7 mouse cellular contexts compared by ENCODE assay signal in genomic region chr4:136172011-136172541, GRCm38 (mm10). TPM values are rescaled to one million over a fixed set of nuclear protein-coding genes. Genes with fewer than 3 reads are reported as not detected.
DNase-seq lines count a peak whose midpoint lies in the region; ATAC-seq and TF ChIP-seq lines count a peak whose summit lies in the region.

E2f2 (plus strand) TSS chr4:136172394.

- H3K27me3 ChIP-seq in CH12.LX (replicated peaks) = peaks cover 9% of the 10 kb centered on the region
- no peaks in the 10 kb centered on the region for H3K27me3 ChIP-seq in heart, postnatal 0 days (ENCODE audit: control insufficient read depth, insufficient read depth, low read length)

- DNase-seq in CH12.LX (ENCODE audit: extremely low read depth) = peak; percentile 81
- peak; percentile 65 for DNase-seq in T-cell, adult 2 months (ENCODE audit: low spot score)
- peak; percentile 80 for DNase-seq in heart, postnatal 0 days (ENCODE audit: low spot score)
- peak; percentile 75 to 88 for DNase-seq in kidney, postnatal 36 days
- peak; percentile 46 to 68 for DNase-seq in spleen, adult 18-20 months

- peak within 1 kb of the TSS; percentile 81 for H3K27ac ChIP-seq in CH12.LX (ENCODE audit: insufficient read depth, low read depth)
- H3K27ac ChIP-seq in embryonic fibroblast, embryonic 13.5 days (ENCODE audit: insufficient read depth, low read length) = no peak within 1 kb of the TSS
- peak within 1 kb of the TSS; percentile 5; the same call in 1 of the 2 replicates for H3K27ac ChIP-seq in heart, postnatal 0 days (ENCODE audit: low read depth)

- H3K9me3 ChIP-seq in CH12.LX (replicated peaks; ENCODE audit: low read length) = no peaks in the 10 kb centered on the region
- no peaks in the 10 kb centered on the region for H3K9me3 ChIP-seq in heart, postnatal 0 days (replicated peaks; ENCODE audit: control insufficient read depth, low read length)

- peak within 1 kb of the TSS; percentile 95 for H3K4me2 ChIP-seq in CH12.LX (ENCODE audit: insufficient read depth, low read depth, poor library complexity, severe bottlenecking)
- H3K4me2 ChIP-seq in heart, postnatal 0 days (ENCODE audit: low read depth, low read length) = peak within 1 kb of the TSS; percentile 100

- peaks cover 20 to 41% of the 10 kb centered on the region in 2 experiments for H3K4me1 ChIP-seq in CH12.LX (ENCODE audit: control insufficient read depth in 1 of 2, insufficient read depth in 2 of 2)
- 0 out of 2 replicates have a peak, but pooled peaks cover 4% of the 10 kb centered on the region for H3K4me1 ChIP-seq in embryonic fibroblast, embryonic 13.5 days (ENCODE audit: control insufficient read depth, insufficient read depth, low read length)
- peaks cover 6% of the 10 kb centered on the region for H3K4me1 ChIP-seq in heart, postnatal 0 days (ENCODE audit: control insufficient read depth, insufficient read depth)

- ATAC-seq in heart, postnatal 0 days (ENCODE audit: insufficient read depth, low read depth) = peak; percentile 62; the same call in 1 of the 2 replicates
- ATAC-seq in megakaryocyte progenitor cell, adult 5-6 weeks (replicated peaks; ENCODE audit: poor library complexity) = peak; percentile 63

- H3K79me2 ChIP-seq in CH12.LX (replicated peaks; ENCODE audit: control insufficient read depth, extremely low read depth, insufficient read depth, poor library complexity, severe bottlenecking) = peaks cover 29% of the 10 kb centered on the region

- H3K4me3 ChIP-seq in CH12.LX (replicated peaks in 1 of 3; ENCODE audit: low read depth in 2 of 3, low read length in 2 of 3, poor library complexity in 1 of 3) = peak within 1 kb of the TSS; percentile 72 to 83 (median 76)
- peak within 1 kb of the TSS; percentile 72 for H3K4me3 ChIP-seq in embryonic fibroblast, embryonic 13.5 days (ENCODE audit: insufficient read depth, low read length)
- peak within 1 kb of the TSS; percentile 84 for H3K4me3 ChIP-seq in heart, postnatal 0 days (ENCODE audit: low read depth, low read length)

- peaks cover 0 to 4% of the 10 kb centered on the region in 2 experiments for H3K36me3 ChIP-seq in CH12.LX (replicated peaks in 1 of 2; ENCODE audit: control insufficient read depth in 1 of 2, insufficient read depth in 1 of 2, low read length in 1 of 2)
- H3K36me3 ChIP-seq in heart, postnatal 0 days (replicated peaks; ENCODE audit: control insufficient read depth, insufficient read depth, low read length) = no peaks in the 10 kb centered on the region

- in situ Hi-C loops in CH12.LX (cut with MboI; ENCODE audit: low pct_ligation_motif_present, low pct_unique_long_range_greater_than_20kb, low sequenced_read_pairs) = no loop called here

- under 1% methylated on average over 35 of the region's 35 CpGs for WGBS in heart, postnatal 0 days

- no peak for TF ChIP-seq RAD21 in CH12.LX (IDR thresholded peaks at IDR 0.05; ENCODE audit: low read depth, low read length)

- H3K9ac ChIP-seq in CH12.LX (ENCODE audit: insufficient read depth, low read depth) = peak within 1 kb of the TSS; percentile 77
- peak within 1 kb of the TSS; percentile 60 for H3K9ac ChIP-seq in heart, postnatal 0 days (replicated peaks; ENCODE audit: low read depth, low read length)

- no peak for TF ChIP-seq EP300 in CH12.LX (IDR thresholded peaks at IDR 0.05; ENCODE audit: low read length)
- TF ChIP-seq EP300 in heart, postnatal 0 days (IDR thresholded peaks at IDR 0.05; ENCODE audit: low read depth) = no peak

- TF ChIP-seq POLR2A in CH12.LX (IDR thresholded peaks at IDR 0.05; ENCODE audit: low read depth, low read length) = 0 out of 2 replicates have a peak, but pooled peaks have one; percentile 43
- peak; percentile 58 for TF ChIP-seq POLR2A in embryonic fibroblast, embryonic 13.5 days (IDR thresholded peaks at IDR 0.05; ENCODE audit: low read depth, low read length)

- TF ChIP-seq CTCF in CH12.LX (conservative IDR thresholded peaks at IDR 0.05 in 1 of 2, IDR thresholded peaks at IDR 0.05 in 1 of 2; ENCODE audit: low read depth in 2 of 2, low read length in 2 of 2) = no peak
- TF ChIP-seq CTCF in embryonic fibroblast, embryonic 13.5 days (IDR thresholded peaks at IDR 0.05; ENCODE audit: borderline replicate concordance, insufficient read depth, low read length) = no peak
- TF ChIP-seq CTCF in heart, postnatal 0 days (IDR thresholded peaks at IDR 0.05; ENCODE audit: low read depth) = no peak

- dilution Hi-C loops in CH12.LX (cut with MboI; ENCODE audit: extremely low pct_ligation_motif_present, extremely low pct_unique_long_range_greater_than_20kb, low sequenced_read_pairs) = no loop called here

TF ChIP-seq in CH12.LX, 34 proteins besides CTCF, POLR2A, EP300 and RAD21:
- TF ChIP-seq ZC3H11A (IDR thresholded peaks at IDR 0.05; ENCODE audit: low read depth, low read length) (no peak), ZNF384 (IDR thresholded peaks at IDR 0.05; ENCODE audit: low read depth, low read length) (peak; percentile 96), IRF4 (IDR thresholded peaks at IDR 0.05; ENCODE audit: low read depth, low read length) (no peak), JUN (IDR thresholded peaks at IDR 0.05; ENCODE audit: insufficient read depth, low read depth, low read length) (no peak), ETS1 (conservative IDR thresholded peaks at IDR 0.05; ENCODE audit: low read depth, low read length) (no peak), SMC3 (IDR thresholded peaks at IDR 0.05; ENCODE audit: low read depth, low read length) (no peak), USF1 (IDR thresholded peaks at IDR 0.05; ENCODE audit: low read depth, low read length) (no peak), USF2 (conservative IDR thresholded peaks at IDR 0.05; ENCODE audit: low read depth, low read length) (no peak), CHD2 (IDR thresholded peaks at IDR 0.05; ENCODE audit: low read length) (no peak), JUND (conservative IDR thresholded peaks at IDR 0.05; ENCODE audit: low read depth, low read length) (no peak), GABPA (IDR thresholded peaks at IDR 0.05; ENCODE audit: insufficient replicate concordance, low read depth, low read length) (no peak), MAFK (IDR thresholded peaks at IDR 0.05; ENCODE audit: insufficient replicate concordance, low read length) (no peak), BHLHE40 (IDR thresholded peaks at IDR 0.05; ENCODE audit: low read depth, low read length) (0 out of 2 replicates have a peak, but pooled peaks have one; percentile 32), ZKSCAN1 (IDR thresholded peaks at IDR 0.05; ENCODE audit: borderline replicate concordance, low read depth, low read length) (no peak; the same call in 1 of the 2 replicates), RCOR1 (conservative IDR thresholded peaks at IDR 0.05; ENCODE audit: low read depth, low read length) (no peak), SIN3A (IDR thresholded peaks at IDR 0.05; ENCODE audit: low read length) (peak; percentile 97), ELF1 (IDR thresholded peaks at IDR 0.05; ENCODE audit: low read depth, low read length) (no peak), KAT2A (IDR thresholded peaks at IDR 0.05; ENCODE audit: insufficient replicate concordance, low read length) (peak; percentile 72; the same call in 1 of the 2 replicates), E2F4 (IDR thresholded peaks at IDR 0.05; ENCODE audit: insufficient replicate concordance, low read depth, low read length) (peak; percentile 99), MYC (IDR thresholded peaks at IDR 0.05; ENCODE audit: low read depth, low read length) (peak; percentile 53; the same call in 1 of the 2 replicates), MEF2A (IDR thresholded peaks at IDR 0.05; ENCODE audit: borderline replicate concordance, low read depth, low read length) (no peak), NRF1 (IDR thresholded peaks at IDR 0.05; ENCODE audit: low read depth, low read length) (no peak), ZMIZ1 (IDR thresholded peaks at IDR 0.05; ENCODE audit: low read depth, low read length) (no peak), TBP (conservative IDR thresholded peaks at IDR 0.05; ENCODE audit: low read depth, low read length) (no peak), UBTF (IDR thresholded peaks at IDR 0.05; ENCODE audit: low read depth, low read length) (no peak), MXI1 (IDR thresholded peaks at IDR 0.05; ENCODE audit: low read depth, low read length) (peak; percentile 53; the same call in 1 of the 2 replicates), CHD1 (IDR thresholded peaks at IDR 0.05; ENCODE audit: low read depth, low read length) (peak; percentile 70; the same call in 1 of the 2 replicates), TCF12 (IDR thresholded peaks at IDR 0.05; ENCODE audit: low read depth, low read length) (no peak), MAZ (IDR thresholded peaks at IDR 0.05; ENCODE audit: low read depth, low read length) (no peak), NELFE (IDR thresholded peaks at IDR 0.05; ENCODE audit: low read depth, low read length) (peak; percentile 53; the same call in 1 of the 2 replicates), POLR2AphosphoS2 (IDR thresholded peaks at IDR 0.05; ENCODE audit: low read depth, low read length) (no peak), MAX (IDR thresholded peaks at IDR 0.05; ENCODE audit: low read length) (no peak), HCFC1 (IDR thresholded peaks at IDR 0.05; ENCODE audit: low read depth, low read length) (peak; percentile 34), PAX5 (IDR thresholded peaks at IDR 0.05; ENCODE audit: low read length) (no peak)

RNA-seq across cellular contexts. Expression of gene E2f2, which starts in this region (rescaled TPM):
- 7.2 and 7.6 TPM in 2 replicates for total RNA-seq in CH12.LX (2012; rRNA removed)
- 4.4 and 4.9 TPM in 2 replicates for total RNA-seq in CH12.LX (2014; rRNA removed)
- polyA plus RNA-seq in CH12.LX (2012; ENCODE audit: insufficient read length, low read depth) = 3.9 and 6.1 TPM in 2 replicates
- polyA plus RNA-seq in embryonic fibroblast, embryonic 13.5 days (2011; ENCODE audit: insufficient read length, low read depth, missing spikeins) = 0.78 and 1.1 TPM in 2 replicates
- total RNA-seq in heart, postnatal 0 days (2014; rRNA removed; ENCODE audit: low replicate concordance) = 6.4 and 6.9 TPM in 2 replicates
- 2.4 and 2.6 TPM in 2 replicates for polyA plus RNA-seq in heart, postnatal 0 days (2015; fragmentation: Nextera tagmentation; extraction: Ambion mirVana)
- 5.6 and 7.5 TPM in 2 replicates for total RNA-seq in megakaryocyte progenitor cell, adult 5-6 weeks (2015)
- 5.9 and 6.1 TPM in 2 replicates for total RNA-seq in megakaryocyte progenitor cell, adult 5-6 weeks (2017)
